In the genomic region with DNA sequence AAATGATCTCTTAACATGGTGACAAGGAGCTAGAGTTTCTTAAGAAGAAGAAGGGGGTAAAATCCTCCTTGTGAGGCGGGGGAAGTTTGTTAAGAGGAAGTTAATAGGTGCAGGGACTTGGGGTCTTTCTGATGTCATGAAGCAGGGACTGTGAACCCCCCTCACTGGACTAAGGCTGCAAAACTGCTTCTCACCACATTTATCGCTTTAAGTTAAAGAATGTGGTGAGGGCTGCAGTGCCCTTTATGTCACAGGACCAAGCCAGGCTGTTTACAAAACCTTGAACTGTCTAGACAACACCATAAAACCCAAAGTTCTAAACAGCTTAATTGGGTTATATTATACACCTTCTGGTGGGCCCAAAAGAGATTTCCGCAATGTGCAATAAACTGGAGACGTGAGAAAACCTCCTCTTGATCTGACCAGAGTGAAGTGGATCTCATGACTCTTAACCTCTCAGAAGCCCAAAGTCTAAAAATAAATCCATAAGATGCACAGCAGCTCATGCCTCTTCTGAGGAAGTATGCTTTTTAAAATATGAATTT, we compare ENCODE assay signal across 26 mouse cellular contexts. TPM values are rescaled to one million over a fixed set of nuclear protein-coding genes. Genes with fewer than 3 reads are reported as not detected.
DNase-seq lines count a peak whose midpoint lies in the region; ATAC-seq lines count a peak whose summit lies in the region.
"Had no signal": no experiment of that assay in that cellular context is flagged by ENCODE, and none has a peak within 500 bp of the region (broad histone marks: within the 10 kb centered on the region; RNA-seq: fewer than 3 reads in every experiment).

No protein-coding gene starts in this region.

- WGBS in hindbrain, embryonic 10.5 days = 11% methylated on average over 4 of the region's 4 CpGs
- WGBS in hindbrain, embryonic 14.5 days = 14% methylated on average over 4 of the region's 4 CpGs
- 7% methylated on average over 4 of the region's 4 CpGs for WGBS in midbrain, embryonic 11.5 days
- 8% methylated on average over 4 of the region's 4 CpGs for WGBS in midbrain, embryonic 16.5 days
- 9% methylated on average over 4 of the region's 4 CpGs for WGBS in neural tube, embryonic 12.5 days

- H3K9ac ChIP-seq in hindbrain, embryonic 14.5 days = no peak overlapping the region
- no peak overlapping the region for H3K9ac ChIP-seq in midbrain, embryonic 11.5 days (ENCODE audit: low read length)
- H3K9ac ChIP-seq in midbrain, embryonic 16.5 days (ENCODE audit: low read depth, low read length) = no peak overlapping the region
- H3K9ac ChIP-seq in neural tube, embryonic 12.5 days = no peak overlapping the region
- H3K9ac ChIP-seq: heart, embryonic 13.5 days; liver, postnatal 0 days had no signal

- no peak overlapping the region for H3K4me3 ChIP-seq in hindbrain, embryonic 10.5 days
- no peak overlapping the region for H3K4me3 ChIP-seq in hindbrain, embryonic 14.5 days (replicated peaks; ENCODE audit: low read length)
- H3K4me3 ChIP-seq in midbrain, embryonic 11.5 days (ENCODE audit: low read depth, low read length) = no peak overlapping the region
- H3K4me3 ChIP-seq in midbrain, embryonic 16.5 days (ENCODE audit: low read depth, low read length) = no peak overlapping the region
- H3K4me3 ChIP-seq in neural tube, embryonic 12.5 days = peak overlapping the region; percentile 5
- H3K4me3 ChIP-seq: heart, embryonic 13.5 days had no signal

- H3K36me3 ChIP-seq in hindbrain, embryonic 10.5 days = no peaks in the 10 kb centered on the region
- H3K36me3 ChIP-seq in hindbrain, embryonic 14.5 days (replicated peaks; ENCODE audit: control insufficient read depth, insufficient read depth) = no peaks in the 10 kb centered on the region
- H3K36me3 ChIP-seq in midbrain, embryonic 11.5 days (ENCODE audit: control insufficient read depth, insufficient read depth, low read length) = no peaks in the 10 kb centered on the region
- no peaks in the 10 kb centered on the region for H3K36me3 ChIP-seq in midbrain, embryonic 16.5 days (ENCODE audit: control insufficient read depth, insufficient read depth, low read length)
- H3K36me3 ChIP-seq in neural tube, embryonic 12.5 days = no peaks in the 10 kb centered on the region
- H3K36me3 ChIP-seq: heart, embryonic 13.5 days had no signal

- H3K4me2 ChIP-seq in hindbrain, embryonic 14.5 days (replicated peaks) = no peak overlapping the region
- no peak overlapping the region for H3K4me2 ChIP-seq in midbrain, embryonic 11.5 days
- no peak overlapping the region for H3K4me2 ChIP-seq in midbrain, embryonic 16.5 days (ENCODE audit: low read length)
- H3K4me2 ChIP-seq in neural tube, embryonic 12.5 days (replicated peaks) = peak overlapping the region; percentile 53
- H3K4me2 ChIP-seq: heart, embryonic 13.5 days had no signal

- H3K27ac ChIP-seq in hindbrain, embryonic 10.5 days = no peak overlapping the region
- no peak overlapping the region for H3K27ac ChIP-seq in hindbrain, embryonic 14.5 days
- no peak overlapping the region for H3K27ac ChIP-seq in midbrain, embryonic 11.5 days (ENCODE audit: low read depth, low read length)
- no peak overlapping the region for H3K27ac ChIP-seq in midbrain, embryonic 16.5 days (ENCODE audit: low read length)
- H3K27ac ChIP-seq in neural tube, embryonic 12.5 days = no peak overlapping the region
- H3K27ac ChIP-seq: heart, embryonic 13.5 days had no signal

- ATAC-seq in hindbrain, embryonic 14.5 days (ENCODE audit: low FRiP score) = no peak
- no peak for ATAC-seq in midbrain, embryonic 11.5 days (ENCODE audit: low FRiP score)
- no peak for ATAC-seq in midbrain, embryonic 16.5 days
- no peak for ATAC-seq in neural tube, embryonic 12.5 days (ENCODE audit: low FRiP score, low read depth)
- ATAC-seq in megakaryocyte, adult 5-6 weeks (ENCODE audit: poor library complexity, severe bottlenecking) = no peak
- ATAC-seq: hindbrain, embryonic 16.5 days; liver, postnatal 0 days had no signal

- peaks cover 100% of the 10 kb centered on the region for H3K27me3 ChIP-seq in hindbrain, embryonic 10.5 days (ENCODE audit: insufficient read depth, poor library complexity, severe bottlenecking)
- H3K27me3 ChIP-seq in hindbrain, embryonic 14.5 days (ENCODE audit: control insufficient read depth, insufficient read depth, low read length) = peaks cover 99% of the 10 kb centered on the region
- H3K27me3 ChIP-seq in midbrain, embryonic 11.5 days (ENCODE audit: control insufficient read depth, insufficient read depth, low read length) = peaks cover 98% of the 10 kb centered on the region
- H3K27me3 ChIP-seq in midbrain, embryonic 16.5 days (ENCODE audit: control insufficient read depth, insufficient read depth, low read depth, low read length) = peaks cover 85% of the 10 kb centered on the region
- H3K27me3 ChIP-seq in neural tube, embryonic 12.5 days (replicated peaks) = peaks cover 86% of the 10 kb centered on the region
- H3K27me3 ChIP-seq: CH12.LX had no signal

- H3K9me3 ChIP-seq in hindbrain, embryonic 10.5 days = no peaks in the 10 kb centered on the region
- no peaks in the 10 kb centered on the region for H3K9me3 ChIP-seq in hindbrain, embryonic 14.5 days (ENCODE audit: control insufficient read depth, low read length)
- H3K9me3 ChIP-seq in midbrain, embryonic 11.5 days (ENCODE audit: control insufficient read depth, low read length) = no peaks in the 10 kb centered on the region
- H3K9me3 ChIP-seq in midbrain, embryonic 16.5 days (replicated peaks; ENCODE audit: control insufficient read depth, low read length, poor library complexity, severe bottlenecking) = no peaks in the 10 kb centered on the region
- H3K9me3 ChIP-seq in neural tube, embryonic 12.5 days = no peaks in the 10 kb centered on the region
- H3K9me3 ChIP-seq: heart, embryonic 13.5 days had no signal

- DNase-seq in hindbrain, embryonic 10.5 days (ENCODE audit: low spot score) = peak; percentile 15
- no peak for DNase-seq in hindbrain, embryonic 14.5 days (ENCODE audit: low spot score)
- DNase-seq in midbrain, embryonic 11.5 days (ENCODE audit: low spot score, missing footprints) = peak; percentile 92
- no peak for DNase-seq in embryo, embryonic 10.5 days (ENCODE audit: low spot score)
- DNase-seq: adrenal gland, postnatal 25 days; cerebellum, adult 11 months; cerebellum, postnatal 10 days; kidney, adult 11 months; liver, postnatal 0 days; lung, postnatal 10 days; thymus, postnatal 25 days had no signal

- peaks cover 17% of the 10 kb centered on the region for H3K4me1 ChIP-seq in hindbrain, embryonic 10.5 days (replicated peaks)
- H3K4me1 ChIP-seq in hindbrain, embryonic 14.5 days (replicated peaks; ENCODE audit: control insufficient read depth, insufficient read depth, low read length) = no peaks in the 10 kb centered on the region
- H3K4me1 ChIP-seq in midbrain, embryonic 11.5 days (ENCODE audit: control insufficient read depth, insufficient read depth, low read length) = peaks cover 5% of the 10 kb centered on the region; the same call in 1 of the 2 replicates
- H3K4me1 ChIP-seq in midbrain, embryonic 16.5 days (ENCODE audit: control insufficient read depth, insufficient read depth, low read length) = 0 out of 2 replicates have a peak, but pooled peaks cover 6% of the 10 kb centered on the region
- peaks cover 12% of the 10 kb centered on the region for H3K4me1 ChIP-seq in neural tube, embryonic 12.5 days

RNA-seq across cellular contexts. Expression of a gene that starts 5.8 kb away (rescaled TPM):
- polyA plus RNA-seq in hindbrain, embryonic 10.5 days (2016; fragmentation: Nextera tagmentation; extraction: Ambion mirVana) = not detected in 2 replicates
- not detected in 2 replicates for polyA plus RNA-seq in hindbrain, embryonic 14.5 days (2014; fragmentation: Nextera tagmentation; extraction: Ambion mirVana)
- not detected in 2 replicates for polyA plus RNA-seq in midbrain, embryonic 11.5 days (2014; fragmentation: Nextera tagmentation; extraction: Ambion mirVana)
- polyA plus RNA-seq in midbrain, embryonic 16.5 days (2015; fragmentation: Nextera tagmentation; extraction: Ambion mirVana) = not detected in 2 replicates
- polyA plus RNA-seq in neural tube, embryonic 12.5 days (2016; fragmentation: Nextera tagmentation; extraction: Ambion mirVana) = 19.1 and 25.2 TPM in 2 replicates
- total RNA-seq in megakaryocyte, adult 5-6 weeks (2015) = not detected in 2 replicates
- total RNA-seq in megakaryocyte, adult 5-6 weeks (2017) = not detected in 2 replicates
- total RNA-seq: adrenal gland, postnatal 25 days; CH12.LX; gastrocnemius, adult 18-20 months; heart, postnatal 25 days; layer of hippocampus, postnatal 14 days; liver, adult 2 months; megakaryocyte progenitor cell, adult 5-6 weeks; MEL; midbrain, postnatal 0 days; neutrophil, adult 5-6 weeks had no signal
- polyA plus RNA-seq: embryonic facial prominence, embryonic 14.5 days; heart, embryonic 13.5 days; hindbrain, embryonic 16.5 days; liver, adult 2 months; liver, postnatal 0 days; midbrain, postnatal 0 days had no signal

RNA-seq across cellular contexts. Expression of a gene that starts 6.6 kb away (rescaled TPM):
- not detected in 2 replicates for polyA plus RNA-seq in hindbrain, embryonic 10.5 days (2016; fragmentation: Nextera tagmentation; extraction: Ambion mirVana)
- not detected in 2 replicates for polyA plus RNA-seq in hindbrain, embryonic 14.5 days (2014; fragmentation: Nextera tagmentation; extraction: Ambion mirVana)
- polyA plus RNA-seq in midbrain, embryonic 11.5 days (2014; fragmentation: Nextera tagmentation; extraction: Ambion mirVana) = not detected in 2 replicates
- not detected in 2 replicates for polyA plus RNA-seq in midbrain, embryonic 16.5 days (2015; fragmentation: Nextera tagmentation; extraction: Ambion mirVana)
- 48.9 and 49.0 TPM in 2 replicates for polyA plus RNA-seq in neural tube, embryonic 12.5 days (2016; fragmentation: Nextera tagmentation; extraction: Ambion mirVana)
- total RNA-seq in megakaryocyte, adult 5-6 weeks (2015) = not detected in 2 replicates
- not detected in 2 replicates for total RNA-seq in megakaryocyte, adult 5-6 weeks (2017)
- total RNA-seq: adrenal gland, postnatal 25 days; CH12.LX; heart, postnatal 25 days; layer of hippocampus, postnatal 14 days; liver, adult 2 months; megakaryocyte progenitor cell, adult 5-6 weeks; MEL; neutrophil, adult 5-6 weeks had no signal
- polyA plus RNA-seq: hindbrain, embryonic 16.5 days; liver, adult 2 months; liver, postnatal 0 days; midbrain, postnatal 0 days had no signal

RNA-seq across cellular contexts. Expression of a gene that starts 10.3 kb away (rescaled TPM):
- not detected in 2 replicates for polyA plus RNA-seq in hindbrain, embryonic 10.5 days (2016; fragmentation: Nextera tagmentation; extraction: Ambion mirVana)
- polyA plus RNA-seq in hindbrain, embryonic 14.5 days (2014; fragmentation: Nextera tagmentation; extraction: Ambion mirVana) = not detected in 2 replicates
- not detected in 2 replicates for polyA plus RNA-seq in midbrain, embryonic 11.5 days (2014; fragmentation: Nextera tagmentation; extraction: Ambion mirVana)
- polyA plus RNA-seq in midbrain, embryonic 16.5 days (2015; fragmentation: Nextera tagmentation; extraction: Ambion mirVana) = not detected in 2 replicates
- polyA plus RNA-seq in neural tube, embryonic 12.5 days (2016; fragmentation: Nextera tagmentation; extraction: Ambion mirVana) = 4.1 and 8.0 TPM in 2 replicates
- total RNA-seq in megakaryocyte, adult 5-6 weeks (2015) = not detected in 2 replicates
- not detected in 2 replicates for total RNA-seq in megakaryocyte, adult 5-6 weeks (2017)
- total RNA-seq: adrenal gland, postnatal 25 days; CH12.LX; gastrocnemius, adult 18-20 months; heart, postnatal 25 days; layer of hippocampus, postnatal 14 days; liver, adult 2 months; megakaryocyte progenitor cell, adult 5-6 weeks; MEL; midbrain, postnatal 0 days; neutrophil, adult 5-6 weeks had no signal
- polyA plus RNA-seq: embryonic facial prominence, embryonic 14.5 days; heart, embryonic 13.5 days; hindbrain, embryonic 16.5 days; liver, adult 2 months; liver, postnatal 0 days; midbrain, postnatal 0 days had no signal

RNA-seq across cellular contexts. Expression of a gene that starts 12.4 kb away (rescaled TPM):
- not detected in 2 replicates for polyA plus RNA-seq in hindbrain, embryonic 10.5 days (2016; fragmentation: Nextera tagmentation; extraction: Ambion mirVana)
- polyA plus RNA-seq in hindbrain, embryonic 14.5 days (2014; fragmentation: Nextera tagmentation; extraction: Ambion mirVana) = 0.09 TPM in 1 of 2 replicates, not detected in the other
- polyA plus RNA-seq in midbrain, embryonic 11.5 days (2014; fragmentation: Nextera tagmentation; extraction: Ambion mirVana) = not detected in 2 replicates
- not detected in 2 replicates for polyA plus RNA-seq in midbrain, embryonic 16.5 days (2015; fragmentation: Nextera tagmentation; extraction: Ambion mirVana)
- polyA plus RNA-seq in neural tube, embryonic 12.5 days (2016; fragmentation: Nextera tagmentation; extraction: Ambion mirVana) = 34.4 and 36.8 TPM in 2 replicates
- not detected in 2 replicates for total RNA-seq in megakaryocyte, adult 5-6 weeks (2015)
- not detected in 2 replicates for total RNA-seq in megakaryocyte, adult 5-6 weeks (2017)
- total RNA-seq: CH12.LX; layer of hippocampus, postnatal 14 days; liver, adult 2 months; megakaryocyte progenitor cell, adult 5-6 weeks; MEL; midbrain, postnatal 0 days; neutrophil, adult 5-6 weeks had no signal
- polyA plus RNA-seq: heart, embryonic 13.5 days; hindbrain, embryonic 16.5 days; liver, adult 2 months; liver, postnatal 0 days; midbrain, postnatal 0 days had no signal

RNA-seq across cellular contexts. Expression of a gene that starts 17.0 kb away (rescaled TPM):
- not detected in 2 replicates for polyA plus RNA-seq in hindbrain, embryonic 10.5 days (2016; fragmentation: Nextera tagmentation; extraction: Ambion mirVana)
- 0.08 TPM in 1 of 2 replicates, not detected in the other for polyA plus RNA-seq in hindbrain, embryonic 14.5 days (2014; fragmentation: Nextera tagmentation; extraction: Ambion mirVana)
- not detected in 2 replicates for polyA plus RNA-seq in midbrain, embryonic 11.5 days (2014; fragmentation: Nextera tagmentation; extraction: Ambion mirVana)
- polyA plus RNA-seq in midbrain, embryonic 16.5 days (2015; fragmentation: Nextera tagmentation; extraction: Ambion mirVana) = not detected in 2 replicates
- polyA plus RNA-seq in neural tube, embryonic 12.5 days (2016; fragmentation: Nextera tagmentation; extraction: Ambion mirVana) = 0.57 and 2.5 TPM in 2 replicates
- not detected in 2 replicates for total RNA-seq in megakaryocyte, adult 5-6 weeks (2015)
- total RNA-seq in megakaryocyte, adult 5-6 weeks (2017) = not detected in 2 replicates
- total RNA-seq: adrenal gland, postnatal 25 days; CH12.LX; gastrocnemius, adult 18-20 months; heart, postnatal 25 days; layer of hippocampus, postnatal 14 days; liver, adult 2 months; megakaryocyte progenitor cell, adult 5-6 weeks; MEL; midbrain, postnatal 0 days; neutrophil, adult 5-6 weeks had no signal
- polyA plus RNA-seq: embryonic facial prominence, embryonic 14.5 days; heart, embryonic 13.5 days; hindbrain, embryonic 16.5 days; liver, adult 2 months; liver, postnatal 0 days; midbrain, postnatal 0 days had no signal

Comparison
In these comparisons a context has a peak if more than half of its experiments do, and no peak if none do; other contexts are left out.
1. DNase-seq: peak in hindbrain, embryonic 10.5 days (single experiment) and midbrain, embryonic 11.5 days (single experiment); none in hindbrain, embryonic 14.5 days (single experiment) and embryo, embryonic 10.5 days (single experiment).
2. RNA of a gene that starts 5.8 kb away (polyA plus RNA-seq): 19.1 to 25.2 TPM in neural tube, embryonic 12.5 days; not detected in hindbrain, embryonic 10.5 days, not detected in hindbrain, embryonic 14.5 days, not detected in midbrain, embryonic 11.5 days and not detected in midbrain, embryonic 16.5 days; every median in the first group is over 10 times any median in the second.
3. RNA of a gene that starts 6.6 kb away (polyA plus RNA-seq): 48.9 to 49.0 TPM in neural tube, embryonic 12.5 days; not detected in hindbrain, embryonic 10.5 days, not detected in hindbrain, embryonic 14.5 days, not detected in midbrain, embryonic 11.5 days and not detected in midbrain, embryonic 16.5 days; every median in the first group is over 10 times any median in the second.